Mouse (Mus musculus): ENCODE results near the gene Lsm14b.

- TF ChIP-seq CTCF (IDR thresholded peaks at IDR 0.05; ENCODE audit: low read depth, low read length) (no peak), POLR2A (IDR thresholded peaks at IDR 0.05; ENCODE audit: extremely low read depth, insufficient read depth, low read length) (no peak)
These were observed 35.7 kb upstream of the Lsm14b start for GRCm38 (mm10) chr2:179989098-179989497.
